ENCODE assay signal across 11 mouse cellular contexts in the genomic region with DNA sequence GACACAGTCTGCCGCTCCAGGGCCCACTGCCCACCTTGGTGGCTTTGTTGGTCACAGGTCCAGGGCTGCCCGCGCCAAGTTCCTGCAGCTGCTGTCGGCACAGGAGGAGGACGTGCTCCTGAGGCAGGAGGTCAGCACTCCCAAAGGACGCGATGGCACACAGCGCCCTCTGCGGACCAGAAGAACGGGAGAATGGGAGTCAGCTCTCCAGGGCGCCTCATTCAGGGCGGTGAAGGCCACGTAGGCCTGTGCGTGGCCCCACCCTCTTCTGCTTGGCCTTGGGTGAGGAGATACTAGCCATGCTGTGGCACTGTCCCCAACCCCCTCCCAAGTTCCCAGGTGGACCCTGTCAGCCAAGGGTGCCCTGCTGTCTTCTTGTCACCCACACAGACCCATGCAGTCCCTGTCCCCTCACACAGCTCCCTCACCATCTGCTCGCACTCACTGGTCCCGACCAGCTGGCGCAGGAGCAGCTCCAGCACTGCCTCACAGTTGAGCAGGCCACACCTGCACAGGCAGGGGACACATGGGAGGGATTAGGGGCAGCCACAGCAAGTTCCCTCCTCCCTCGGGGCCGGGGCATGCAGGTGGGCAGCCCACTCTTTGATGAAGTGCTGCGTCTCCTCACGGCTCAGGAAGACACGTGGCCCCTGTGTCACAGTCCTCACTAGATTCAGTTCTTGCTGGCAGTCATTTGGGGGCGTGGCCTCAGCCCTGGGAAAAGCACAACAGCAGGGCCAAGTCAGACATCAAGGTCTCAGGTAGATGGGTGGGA. TPM values are rescaled to one million over a fixed set of nuclear protein-coding genes. Genes with fewer than 3 reads are reported as not detected.
DNase-seq lines count a peak whose midpoint lies in the region; ATAC-seq lines count a peak whose summit lies in the region.
"Had no signal": no experiment of that assay in that cellular context is flagged by ENCODE, and none has a peak within 500 bp of the region (broad histone marks: within the 10 kb centered on the region; RNA-seq: fewer than 3 reads in every experiment).

No protein-coding gene starts in this region.

- DNase-seq in heart, embryonic 10.5 days (ENCODE audit: low spot score), result no peak
- peak; percentile 72 for DNase-seq in ovary, postnatal 36 days (ENCODE audit: low spot score)
- DNase-seq in ovary, postnatal 14 days (ENCODE audit: low spot score), result no peak
- DNase-seq in thymus, postnatal 36 days, result peak; percentile 24 to 70
- no peak for DNase-seq in left cerebral cortex, postnatal 10 days (ENCODE audit: extremely low spot score in 1 of 2, low spot score in 2 of 2)
- no peak for DNase-seq in lung, postnatal 25 days (ENCODE audit: low spot score)
- DNase-seq: embryo, embryonic 11 days; spleen, adult 18-20 months had no signal

- H3K27ac ChIP-seq in heart, embryonic 16.5 days (ENCODE audit: low read length), result no peak overlapping the region
- H3K27ac ChIP-seq in heart, embryonic 10.5 days, result no peak overlapping the region
- H3K27ac ChIP-seq in intestine, embryonic 16.5 days (ENCODE audit: low read length), result no peak overlapping the region
- H3K27ac ChIP-seq: limb, embryonic 13.5 days had no signal

- peaks cover 7% of the 10 kb centered on the region for H3K4me1 ChIP-seq in heart, embryonic 16.5 days (ENCODE audit: control insufficient read depth, insufficient read depth, low read length)
- H3K4me1 ChIP-seq in heart, embryonic 10.5 days, result peaks cover 13% of the 10 kb centered on the region
- peaks cover 8% of the 10 kb centered on the region for H3K4me1 ChIP-seq in intestine, embryonic 16.5 days (ENCODE audit: control insufficient read depth, insufficient read depth, low read length)

- no peak overlapping the region for H3K4me3 ChIP-seq in heart, embryonic 16.5 days (ENCODE audit: low read length)
- no peak overlapping the region for H3K4me3 ChIP-seq in heart, embryonic 10.5 days
- H3K4me3 ChIP-seq in intestine, embryonic 16.5 days (ENCODE audit: low read length), result no peak overlapping the region
- H3K4me3 ChIP-seq: limb, embryonic 13.5 days had no signal

- ATAC-seq in heart, embryonic 16.5 days (replicated peaks; ENCODE audit: extremely low read depth, insufficient read depth, low FRiP score), result peak; percentile 34
- ATAC-seq in intestine, embryonic 16.5 days, result peak; percentile 29; the same call in 1 of the 2 replicates

- H3K36me3 ChIP-seq in heart, embryonic 16.5 days (ENCODE audit: control insufficient read depth, insufficient read depth), result peaks cover 24% of the 10 kb centered on the region
- H3K36me3 ChIP-seq in heart, embryonic 10.5 days, result peaks cover 67% of the 10 kb centered on the region
- H3K36me3 ChIP-seq in intestine, embryonic 16.5 days (ENCODE audit: control insufficient read depth, insufficient read depth, low read length), result peaks cover 12% of the 10 kb centered on the region

- no peak overlapping the region for H3K4me2 ChIP-seq in heart, embryonic 16.5 days (ENCODE audit: low read depth, low read length)
- H3K4me2 ChIP-seq in intestine, embryonic 16.5 days (ENCODE audit: low read depth, low read length), result no peak overlapping the region
- H3K4me2 ChIP-seq: limb, embryonic 13.5 days had no signal

- WGBS in heart, embryonic 16.5 days, result 76% methylated on average over 23 of the region's 23 CpGs
- 81% methylated on average over 23 of the region's 23 CpGs for WGBS in heart, embryonic 10.5 days
- WGBS in intestine, embryonic 16.5 days, result 72% methylated on average over 23 of the region's 23 CpGs

- H3K9me3 ChIP-seq in heart, embryonic 16.5 days (replicated peaks; ENCODE audit: control insufficient read depth, low read length), result no peaks in the 10 kb centered on the region
- no peaks in the 10 kb centered on the region for H3K9me3 ChIP-seq in heart, embryonic 10.5 days
- H3K9me3 ChIP-seq in intestine, embryonic 16.5 days (ENCODE audit: control insufficient read depth, low read length), result no peaks in the 10 kb centered on the region
- H3K9me3 ChIP-seq: limb, embryonic 13.5 days had no signal

- no peaks in the 10 kb centered on the region for H3K27me3 ChIP-seq in heart, embryonic 16.5 days (ENCODE audit: control insufficient read depth, insufficient read depth, low read length)
- H3K27me3 ChIP-seq in heart, embryonic 10.5 days (ENCODE audit: insufficient read depth, poor library complexity, severe bottlenecking), result no peaks in the 10 kb centered on the region
- H3K27me3 ChIP-seq in intestine, embryonic 16.5 days (replicated peaks; ENCODE audit: control insufficient read depth, insufficient read depth, low read length), result no peaks in the 10 kb centered on the region
- H3K27me3 ChIP-seq: limb, embryonic 13.5 days had no signal

- no peak overlapping the region for H3K9ac ChIP-seq in heart, embryonic 16.5 days (ENCODE audit: low read length)
- no peak overlapping the region for H3K9ac ChIP-seq in intestine, embryonic 16.5 days (ENCODE audit: low read depth, low read length)
- H3K9ac ChIP-seq: limb, embryonic 13.5 days had no signal

- intact Hi-C loops in left cerebral cortex, postnatal 10 days (cut with DNase I), result no loop called here

RNA-seq across cellular contexts. Expression of gene Tepsin, which starts 5.5 kb away (rescaled TPM):
- polyA plus RNA-seq in heart, embryonic 16.5 days (2015; fragmentation: Nextera tagmentation; extraction: Ambion mirVana), result 16.3 and 16.9 TPM in 2 replicates
- 21.2 and 23.2 TPM in 2 replicates for polyA plus RNA-seq in heart, embryonic 10.5 days (2016; fragmentation: Nextera tagmentation; extraction: Ambion mirVana)
- polyA plus RNA-seq in intestine, embryonic 16.5 days (2015; fragmentation: Nextera tagmentation; extraction: Ambion mirVana), result 21.1 and 22.5 TPM in 2 replicates
- 10 to 100 TPM; 17.5 to 21.4 TPM for total RNA-seq in left cerebral cortex, postnatal 10 days (2021)

RNA-seq across cellular contexts. Expression of gene Ndufaf8, which starts 5.7 kb away (rescaled TPM):
- polyA plus RNA-seq in heart, embryonic 16.5 days (2015; fragmentation: Nextera tagmentation; extraction: Ambion mirVana), result 92.6 and 101 TPM in 2 replicates
- 92.2 and 106 TPM in 2 replicates for polyA plus RNA-seq in heart, embryonic 10.5 days (2016; fragmentation: Nextera tagmentation; extraction: Ambion mirVana)
- polyA plus RNA-seq in intestine, embryonic 16.5 days (2015; fragmentation: Nextera tagmentation; extraction: Ambion mirVana), result 113 and 119 TPM in 2 replicates
- 10 to 100 TPM; 28.6 to 32.9 TPM for total RNA-seq in left cerebral cortex, postnatal 10 days (2021)

RNA-seq across cellular contexts. Expression of gene Cep131, which starts 6.4 kb away (rescaled TPM):
- polyA plus RNA-seq in heart, embryonic 16.5 days (2015; fragmentation: Nextera tagmentation; extraction: Ambion mirVana), result 13.2 and 14.5 TPM in 2 replicates
- 21.1 and 29.0 TPM in 2 replicates for polyA plus RNA-seq in heart, embryonic 10.5 days (2016; fragmentation: Nextera tagmentation; extraction: Ambion mirVana)
- polyA plus RNA-seq in intestine, embryonic 16.5 days (2015; fragmentation: Nextera tagmentation; extraction: Ambion mirVana), result 12.0 and 12.2 TPM in 2 replicates
- 10 to 100 TPM; 37.1 to 38.2 TPM for total RNA-seq in left cerebral cortex, postnatal 10 days (2021)

RNA-seq across cellular contexts. Expression of gene Aatk, which starts 46.0 kb away (rescaled TPM):
- polyA plus RNA-seq in heart, embryonic 16.5 days (2015; fragmentation: Nextera tagmentation; extraction: Ambion mirVana), result 1.3 and 1.4 TPM in 2 replicates
- 0.51 and 0.58 TPM in 2 replicates for polyA plus RNA-seq in heart, embryonic 10.5 days (2016; fragmentation: Nextera tagmentation; extraction: Ambion mirVana)
- 1.7 and 2.3 TPM in 2 replicates for polyA plus RNA-seq in intestine, embryonic 16.5 days (2015; fragmentation: Nextera tagmentation; extraction: Ambion mirVana)
- 100 to 1,000 TPM; 136 to 153 TPM for total RNA-seq in left cerebral cortex, postnatal 10 days (2021)

RNA-seq across cellular contexts. Expression of gene Slc38a10, which starts 58.1 kb away (rescaled TPM):
- polyA plus RNA-seq in heart, embryonic 16.5 days (2015; fragmentation: Nextera tagmentation; extraction: Ambion mirVana), result 87.3 and 93.5 TPM in 2 replicates
- 99.0 and 123 TPM in 2 replicates for polyA plus RNA-seq in heart, embryonic 10.5 days (2016; fragmentation: Nextera tagmentation; extraction: Ambion mirVana)
- 84.6 and 91.4 TPM in 2 replicates for polyA plus RNA-seq in intestine, embryonic 16.5 days (2015; fragmentation: Nextera tagmentation; extraction: Ambion mirVana)
- 100 to 1,000 TPM; 107 to 118 TPM for total RNA-seq in left cerebral cortex, postnatal 10 days (2021)

Comparison
In these comparisons a context has a peak if more than half of its experiments do, and no peak if none do; other contexts are left out.
1. DNase-seq: peak in ovary, postnatal 36 days (single experiment) and thymus, postnatal 36 days (2 of 2); none in heart, embryonic 10.5 days (single experiment), ovary, postnatal 14 days (single experiment), left cerebral cortex, postnatal 10 days (0 of 2) and lung, postnatal 25 days (single experiment).